Mouse (Mus musculus): ENCODE data around the gene Cfap97d1. TPM values are rescaled to one million over a fixed set of nuclear protein-coding genes. Genes with fewer than 3 reads are reported as not detected.

The Cfap97d1 gene
- polyA plus RNA-seq, 1 experiment from 2014 or later = not detected

GRCm38 (mm10) chr11:101994100-101994499 is 10.0 kb downstream of the Cfap97d1 start:
- no peaks in the 10 kb centered on the region for H3K4me1 ChIP-seq (ENCODE audit: control insufficient read depth, insufficient read depth, low read length)
- no peak overlapping the region for H3K4me3 ChIP-seq (ENCODE audit: low read depth, low read length)
- no peak overlapping the region for H3K4me2 ChIP-seq (ENCODE audit: low read depth, low read length)
- no peak overlapping the region for H3K9ac ChIP-seq (replicated peaks; ENCODE audit: low read depth, low read length)
- ATAC-seq (ENCODE audit: low read depth) = no peak
- no peaks in the 10 kb centered on the region for H3K9me3 ChIP-seq (ENCODE audit: control insufficient read depth, low read length)
- H3K27ac ChIP-seq (ENCODE audit: low read depth, low read length) = no peak overlapping the region
- 83% methylated on average over 8 of the region's 8 CpGs for WGBS
- no peaks in the 10 kb centered on the region for H3K36me3 ChIP-seq (ENCODE audit: control insufficient read depth, insufficient read depth, low read length)
- no peaks in the 10 kb centered on the region for H3K27me3 ChIP-seq (ENCODE audit: control insufficient read depth, insufficient read depth, low read length)

- H3K9ac ChIP-seq (replicated peaks; ENCODE audit: low read depth, low read length) = no peak overlapping the region
- no peak for ATAC-seq (ENCODE audit: low read depth)
- no peak overlapping the region for H3K27ac ChIP-seq (ENCODE audit: low read depth, low read length)
Measured at GRCm38 (mm10) chr11:101995938-101996337, 11.9 kb downstream of the Cfap97d1 start.

DNA sequence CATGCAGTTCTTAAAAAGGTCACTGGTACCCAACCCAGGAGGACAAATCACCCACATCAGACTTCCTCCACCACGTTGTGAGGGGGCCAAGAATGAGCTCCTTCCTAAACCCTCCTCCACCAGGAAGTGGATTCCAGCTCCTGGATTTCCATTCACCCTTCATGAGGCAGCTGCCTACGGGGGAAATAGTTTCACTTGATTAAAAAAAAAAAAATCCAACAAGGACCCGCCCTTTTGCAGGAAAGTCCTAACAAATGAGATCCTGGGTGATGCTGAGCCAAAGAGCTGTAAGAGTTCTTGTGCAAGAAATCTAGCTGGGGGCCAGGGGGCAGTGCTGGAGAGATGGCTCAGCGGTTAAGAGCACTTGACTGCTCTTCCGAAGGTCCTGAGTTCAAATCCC is 14.2 kb downstream of the Cfap97d1 start:
- Histone ChIP-seq H3K4me3 (ENCODE audit: low read depth, low read length) (no peak overlapping the region), H3K4me1 (ENCODE audit: control insufficient read depth, insufficient read depth, low read length) (no peaks in the 10 kb centered on the region), H3K9me3 (ENCODE audit: control insufficient read depth, low read length) (no peaks in the 10 kb centered on the region), H3K36me3 (ENCODE audit: control insufficient read depth, insufficient read depth, low read length) (0 out of 2 replicates have a peak, but pooled peaks cover 3% of the 10 kb centered on the region), H3K27ac (ENCODE audit: low read depth, low read length) (no peak overlapping the region), H3K9ac (replicated peaks; ENCODE audit: low read depth, low read length) (no peak overlapping the region), H3K4me2 (ENCODE audit: low read depth, low read length) (no peak overlapping the region), H3K27me3 (ENCODE audit: control insufficient read depth, insufficient read depth, low read length) (no peaks in the 10 kb centered on the region)
- 59% methylated on average over 5 of the region's 5 CpGs for WGBS
- no peak for ATAC-seq (ENCODE audit: low read depth)

More at GRCm38 (mm10) chr11:101995938-101996337, 11.9 kb downstream of the Cfap97d1 start:
- Histone ChIP-seq H3K4me3 (ENCODE audit: low read depth, low read length) (no peak overlapping the region), H3K36me3 (ENCODE audit: control insufficient read depth, insufficient read depth, low read length) (no peaks in the 10 kb centered on the region), H3K27me3 (ENCODE audit: control insufficient read depth, insufficient read depth, low read length) (no peaks in the 10 kb centered on the region), H3K4me2 (ENCODE audit: low read depth, low read length) (no peak overlapping the region), H3K4me1 (ENCODE audit: control insufficient read depth, insufficient read depth, low read length) (no peaks in the 10 kb centered on the region), H3K9me3 (ENCODE audit: control insufficient read depth, low read length) (no peaks in the 10 kb centered on the region)
- WGBS = 90% methylated on average over 7 of the region's 7 CpGs

GRCm38 (mm10) chr11:101999466-101999865 is 15.4 kb downstream of the Cfap97d1 start:
- no peak overlapping the region for H3K9ac ChIP-seq (replicated peaks; ENCODE audit: low read depth, low read length)
- H3K36me3 ChIP-seq (ENCODE audit: control insufficient read depth, insufficient read depth, low read length) = peaks cover 10% of the 10 kb centered on the region; the same call in 1 of the 2 replicates
- no peak for ATAC-seq (ENCODE audit: low read depth)
- no peaks in the 10 kb centered on the region for H3K9me3 ChIP-seq (ENCODE audit: control insufficient read depth, low read length)
- H3K4me3 ChIP-seq (ENCODE audit: low read depth, low read length) = no peak overlapping the region
- WGBS = 35% methylated on average over 4 of the region's 4 CpGs
- no peak overlapping the region for H3K27ac ChIP-seq (ENCODE audit: low read depth, low read length)
- H3K4me1 ChIP-seq (ENCODE audit: control insufficient read depth, insufficient read depth, low read length) = no peaks in the 10 kb centered on the region
- no peaks in the 10 kb centered on the region for H3K27me3 ChIP-seq (ENCODE audit: control insufficient read depth, insufficient read depth, low read length)
- H3K4me2 ChIP-seq (ENCODE audit: low read depth, low read length) = no peak overlapping the region

GRCm38 (mm10) chr11:102004251-102004650 is 20.2 kb downstream of the Cfap97d1 start:
- H3K9ac ChIP-seq (replicated peaks; ENCODE audit: low read depth, low read length) = no peak overlapping the region
- H3K36me3 ChIP-seq (ENCODE audit: control insufficient read depth, insufficient read depth, low read length) = peaks cover 30% of the 10 kb centered on the region
- no peak overlapping the region for H3K27ac ChIP-seq (ENCODE audit: low read depth, low read length)
- H3K27me3 ChIP-seq (ENCODE audit: control insufficient read depth, insufficient read depth, low read length) = no peaks in the 10 kb centered on the region
- H3K4me3 ChIP-seq (ENCODE audit: low read depth, low read length) = no peak overlapping the region
- ATAC-seq (ENCODE audit: low read depth) = no peak
- WGBS = 96% methylated on average over 8 of the region's 8 CpGs
- no peaks in the 10 kb centered on the region for H3K4me1 ChIP-seq (ENCODE audit: control insufficient read depth, insufficient read depth, low read length)
- H3K9me3 ChIP-seq (ENCODE audit: control insufficient read depth, low read length) = no peaks in the 10 kb centered on the region
- no peak overlapping the region for H3K4me2 ChIP-seq (ENCODE audit: low read depth, low read length)

DNA sequence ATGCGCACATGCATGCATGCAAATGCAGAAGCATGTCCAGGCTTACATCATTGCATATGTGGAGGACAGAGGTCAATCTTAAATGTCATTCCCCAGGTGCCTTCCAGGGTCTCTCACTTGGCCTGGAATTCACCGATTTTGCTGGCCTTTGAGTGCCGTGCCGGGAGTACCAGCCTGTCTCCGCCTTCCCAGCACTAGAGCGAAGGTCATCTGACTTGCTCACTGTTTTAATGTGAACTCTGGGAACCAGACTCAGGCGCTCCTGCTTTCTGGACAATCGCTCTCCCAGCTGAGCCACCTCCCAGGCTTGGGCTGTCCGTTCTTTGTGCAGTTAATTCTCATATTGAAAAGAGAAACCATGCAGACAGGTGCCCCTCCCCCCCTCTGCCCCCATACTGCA is 22.2 kb downstream of the Cfap97d1 start:
- 45% methylated on average over 9 of the region's 9 CpGs for WGBS
- no peak overlapping the region for H3K27ac ChIP-seq (ENCODE audit: low read depth, low read length)

DNA sequence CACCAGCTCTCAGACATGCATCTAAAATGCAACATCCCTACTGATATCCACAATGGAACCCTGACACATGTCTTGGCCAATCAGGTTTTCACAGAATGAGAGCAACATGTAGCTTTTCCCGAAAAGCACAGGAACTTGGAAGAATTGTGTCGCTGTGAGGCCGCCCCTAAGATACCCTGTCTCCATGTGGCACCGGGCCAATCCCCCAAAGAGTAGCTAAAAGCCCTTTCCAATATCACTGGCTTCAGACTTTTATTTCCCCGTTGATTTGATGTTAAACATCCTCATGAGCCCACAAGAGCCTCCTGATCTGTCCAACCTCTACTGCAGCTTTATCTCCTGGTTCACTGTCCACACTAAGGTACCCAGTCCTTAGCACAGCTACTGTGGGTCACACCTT is 22.6 kb downstream of the Cfap97d1 start:
- Histone ChIP-seq H3K4me3 (ENCODE audit: low read depth, low read length) (no peak overlapping the region), H3K4me2 (ENCODE audit: low read depth, low read length) (no peak overlapping the region), H3K36me3 (ENCODE audit: control insufficient read depth, insufficient read depth, low read length) (peaks cover 38% of the 10 kb centered on the region), H3K27ac (ENCODE audit: low read depth, low read length) (no peak overlapping the region; the same call in 1 of the 2 replicates), H3K9ac (replicated peaks; ENCODE audit: low read depth, low read length) (no peak overlapping the region), H3K4me1 (ENCODE audit: control insufficient read depth, insufficient read depth, low read length) (peaks cover 9% of the 10 kb centered on the region; the same call in 1 of the 2 replicates), H3K27me3 (ENCODE audit: control insufficient read depth, insufficient read depth, low read length) (no peaks in the 10 kb centered on the region), H3K9me3 (ENCODE audit: control insufficient read depth, low read length) (no peaks in the 10 kb centered on the region)
- no peak for ATAC-seq (ENCODE audit: low read depth)
- WGBS = 77% methylated on average over 5 of the region's 5 CpGs

More for the DNA sequence above, 22.2 kb downstream of the Cfap97d1 start:
- no peak overlapping the region for H3K4me3 ChIP-seq (ENCODE audit: low read depth, low read length)
- H3K36me3 ChIP-seq (ENCODE audit: control insufficient read depth, insufficient read depth, low read length) = peaks cover 34% of the 10 kb centered on the region
- peaks cover 9% of the 10 kb centered on the region; the same call in 1 of the 2 replicates for H3K4me1 ChIP-seq (ENCODE audit: control insufficient read depth, insufficient read depth, low read length)
- H3K4me2 ChIP-seq (ENCODE audit: low read depth, low read length) = no peak overlapping the region
- no peak overlapping the region for H3K9ac ChIP-seq (replicated peaks; ENCODE audit: low read depth, low read length)
- no peaks in the 10 kb centered on the region for H3K27me3 ChIP-seq (ENCODE audit: control insufficient read depth, insufficient read depth, low read length)
- no peak for ATAC-seq (ENCODE audit: low read depth)
- no peaks in the 10 kb centered on the region for H3K9me3 ChIP-seq (ENCODE audit: control insufficient read depth, low read length)

DNA sequence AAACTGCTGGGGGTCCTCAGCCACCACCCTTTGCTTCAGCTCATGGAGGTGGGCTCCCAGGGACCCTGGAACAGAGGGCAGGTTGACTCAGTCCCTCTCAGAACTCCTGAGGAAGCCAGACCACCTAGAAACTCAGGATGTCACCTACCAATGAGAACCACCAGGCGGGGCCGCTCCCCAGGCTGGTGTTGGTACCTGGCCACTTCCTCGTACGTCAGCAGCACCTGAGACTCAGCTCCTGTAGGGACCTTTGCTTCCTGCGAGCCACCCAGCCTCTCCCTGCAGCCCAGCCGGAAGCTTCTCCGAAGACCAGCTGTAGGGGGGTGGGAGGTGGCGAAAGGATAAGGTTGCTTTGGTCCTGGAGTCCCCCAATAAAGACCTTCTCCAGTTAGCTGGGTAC is 24.3 kb downstream of the Cfap97d1 start:
- no peak overlapping the region for H3K27ac ChIP-seq (ENCODE audit: low read depth, low read length)
- no peaks in the 10 kb centered on the region for H3K27me3 ChIP-seq (ENCODE audit: control insufficient read depth, insufficient read depth, low read length)
- H3K9me3 ChIP-seq (ENCODE audit: control insufficient read depth, low read length) = no peaks in the 10 kb centered on the region
- H3K4me3 ChIP-seq (ENCODE audit: low read depth, low read length) = no peak overlapping the region
- H3K36me3 ChIP-seq (ENCODE audit: control insufficient read depth, insufficient read depth, low read length) = peaks cover 43% of the 10 kb centered on the region
- no peak overlapping the region for H3K4me2 ChIP-seq (ENCODE audit: low read depth, low read length)
- peaks cover 9% of the 10 kb centered on the region; the same call in 1 of the 2 replicates for H3K4me1 ChIP-seq (ENCODE audit: control insufficient read depth, insufficient read depth, low read length)
- H3K9ac ChIP-seq (replicated peaks; ENCODE audit: low read depth, low read length) = no peak overlapping the region
- no peak for ATAC-seq (ENCODE audit: low read depth)
- WGBS = 95% methylated on average over 8 of the region's 8 CpGs

GRCm38 (mm10) chr11:102008954-102009637 is 25.0 kb downstream of the Cfap97d1 start:
- H3K4me1 ChIP-seq (ENCODE audit: control insufficient read depth, insufficient read depth, low read length) = peaks cover 9% of the 10 kb centered on the region; the same call in 1 of the 2 replicates
- no peak for ATAC-seq (ENCODE audit: low read depth)
- no peaks in the 10 kb centered on the region for H3K27me3 ChIP-seq (ENCODE audit: control insufficient read depth, insufficient read depth, low read length)
- no peak overlapping the region for H3K4me3 ChIP-seq (ENCODE audit: low read depth, low read length)
- H3K9me3 ChIP-seq (ENCODE audit: control insufficient read depth, low read length) = no peaks in the 10 kb centered on the region
- H3K27ac ChIP-seq (ENCODE audit: low read depth, low read length) = no peak overlapping the region
- 76% methylated on average over 15 of the region's 15 CpGs for WGBS
- H3K4me2 ChIP-seq (ENCODE audit: low read depth, low read length) = no peak overlapping the region
- H3K36me3 ChIP-seq (ENCODE audit: control insufficient read depth, insufficient read depth, low read length) = peaks cover 39% of the 10 kb centered on the region
- no peak overlapping the region for H3K9ac ChIP-seq (replicated peaks; ENCODE audit: low read depth, low read length)

All from neural tube, embryonic 14.5 days (tissue).